Comparison of ENCODE assay signal across 9 mouse cellular contexts in the genomic region with DNA sequence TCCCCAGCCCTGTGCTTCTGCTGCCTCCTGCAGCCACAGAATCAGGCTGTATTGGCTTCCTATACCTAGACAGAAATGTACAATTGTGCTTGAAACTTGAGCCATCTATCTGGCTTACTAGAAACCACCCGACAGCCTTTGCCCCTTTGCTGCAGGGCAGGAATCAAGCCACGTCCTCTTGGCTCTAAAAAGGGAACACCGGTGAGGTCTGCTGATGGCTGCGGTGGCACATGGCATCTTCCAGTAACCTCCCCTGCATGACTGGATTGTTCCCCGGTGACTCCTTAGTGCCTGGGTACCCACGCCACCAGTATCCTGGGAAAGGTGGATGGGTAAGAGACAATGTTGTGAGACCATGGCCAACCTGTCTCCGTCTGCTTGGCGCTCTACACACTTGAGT. TPM values are rescaled to one million over a fixed set of nuclear protein-coding genes. Genes with fewer than 3 reads are reported as not detected.
DNase-seq lines count a peak whose midpoint lies in the region; ATAC-seq and TF ChIP-seq lines count a peak whose summit lies in the region.
"Had no signal": no experiment of that assay in that cellular context is flagged by ENCODE, and none has a peak within 500 bp of the region (broad histone marks: within the 10 kb centered on the region; RNA-seq: fewer than 3 reads in every experiment).

No protein-coding gene starts in this region.

- H3K36me3 ChIP-seq in forebrain, postnatal 0 days (ENCODE audit: insufficient read depth) = no peaks in the 10 kb centered on the region
- no peaks in the 10 kb centered on the region for H3K36me3 ChIP-seq in forebrain, embryonic 14.5 days (ENCODE audit: control insufficient read depth, insufficient read depth, low read length)
- no peaks in the 10 kb centered on the region; the same call in 1 of the 2 replicates for H3K36me3 ChIP-seq in liver, adult 2 months (ENCODE audit: control insufficient read depth, insufficient read depth, low read length)
- H3K36me3 ChIP-seq in liver, embryonic 14.5 days (replicated peaks; ENCODE audit: control insufficient read depth, insufficient read depth, low read depth) = peaks cover 81% of the 10 kb centered on the region
- H3K36me3 ChIP-seq in stomach, postnatal 0 days (ENCODE audit: control insufficient read depth, insufficient read depth, low read length) = peaks cover 2% of the 10 kb centered on the region; the same call in 1 of the 2 replicates

- WGBS in forebrain, postnatal 0 days = 88% methylated on average over 8 of the region's 8 CpGs
- 90% methylated on average over 8 of the region's 8 CpGs for WGBS in forebrain, embryonic 14.5 days
- WGBS in liver, adult 2 months = 23% methylated on average over 8 of the region's 8 CpGs
- 82% methylated on average over 8 of the region's 8 CpGs for WGBS in liver, embryonic 14.5 days (ENCODE audit: insufficient replicate concordance)
- 78% methylated on average over 8 of the region's 8 CpGs for WGBS in stomach, postnatal 0 days

- H3K4me1 ChIP-seq in forebrain, postnatal 0 days (ENCODE audit: insufficient read depth) = peaks cover 30% of the 10 kb centered on the region
- peaks cover 41% of the 10 kb centered on the region for H3K4me1 ChIP-seq in forebrain, embryonic 14.5 days (ENCODE audit: control insufficient read depth, insufficient read depth, low read length)
- H3K4me1 ChIP-seq in liver, adult 2 months (ENCODE audit: control insufficient read depth, insufficient read depth, low read length) = peaks cover 49% of the 10 kb centered on the region
- peaks cover 27 to 69% of the 10 kb centered on the region in 2 experiments for H3K4me1 ChIP-seq in liver, embryonic 14.5 days (replicated peaks; ENCODE audit: control insufficient read depth in 2 of 2, insufficient read depth in 2 of 2, low read length in 1 of 2)
- peaks cover 45% of the 10 kb centered on the region for H3K4me1 ChIP-seq in stomach, postnatal 0 days (replicated peaks; ENCODE audit: control insufficient read depth, insufficient read depth)

- peaks cover 59% of the 10 kb centered on the region for H3K79me2 ChIP-seq in liver, adult 2 months (ENCODE audit: control insufficient read depth, insufficient read depth, low read length)

- H3K4me2 ChIP-seq in forebrain, postnatal 0 days (ENCODE audit: low read depth) = peak overlapping the region; percentile 13; the same call in 1 of the 2 replicates
- no peak overlapping the region for H3K4me2 ChIP-seq in forebrain, embryonic 14.5 days (ENCODE audit: low read length)
- H3K4me2 ChIP-seq in liver, embryonic 14.5 days (ENCODE audit: low read depth) = peak overlapping the region; percentile 98
- 0 out of 2 replicates have a peak overlapping the region, but pooled peaks have one; percentile 14 for H3K4me2 ChIP-seq in stomach, postnatal 0 days (replicated peaks; ENCODE audit: low read depth)

- H3K9ac ChIP-seq in forebrain, postnatal 0 days = no peak overlapping the region
- H3K9ac ChIP-seq in forebrain, embryonic 14.5 days (ENCODE audit: low read length) = no peak overlapping the region
- H3K9ac ChIP-seq in liver, adult 2 months (ENCODE audit: low read depth, low read length) = peak overlapping the region; percentile 74
- peak overlapping the region; percentile 37; the same call in 1 of the 2 replicates for H3K9ac ChIP-seq in liver, embryonic 14.5 days (replicated peaks)
- H3K9ac ChIP-seq in stomach, postnatal 0 days (ENCODE audit: low read length) = no peak overlapping the region

- no peak overlapping the region for H3K27ac ChIP-seq in forebrain, postnatal 0 days (ENCODE audit: low read depth, low read length)
- H3K27ac ChIP-seq in forebrain, embryonic 14.5 days (ENCODE audit: low read depth, low read length) = no peak overlapping the region
- peak overlapping the region; percentile 98 for H3K27ac ChIP-seq in liver, adult 2 months (replicated peaks; ENCODE audit: insufficient read depth, low read depth, low read length)
- H3K27ac ChIP-seq in liver, embryonic 14.5 days = peak overlapping the region; percentile 30; the same call in 1 of the 2 replicates
- H3K27ac ChIP-seq in stomach, postnatal 0 days (replicated peaks) = no peak overlapping the region

- no peak overlapping the region for H3K4me3 ChIP-seq in forebrain, postnatal 0 days (ENCODE audit: low read depth, low read length)
- H3K4me3 ChIP-seq in forebrain, embryonic 14.5 days (ENCODE audit: low read depth, low read length) = no peak overlapping the region
- peak overlapping the region; percentile 29; the same call in 1 of the 2 replicates for H3K4me3 ChIP-seq in liver, adult 2 months (ENCODE audit: insufficient read depth, low read depth, low read length)
- H3K4me3 ChIP-seq in liver, embryonic 14.5 days (ENCODE audit: insufficient read depth in 1 of 2, low read depth in 2 of 2, low read length in 2 of 2) = peak overlapping the region; percentile 87 to 92; a peak in 3 of 4 replicates
- H3K4me3 ChIP-seq in stomach, postnatal 0 days (ENCODE audit: low read depth, low read length) = no peak overlapping the region

- H3K9me3 ChIP-seq in forebrain, postnatal 0 days (ENCODE audit: low read length) = no peaks in the 10 kb centered on the region
- H3K9me3 ChIP-seq in forebrain, embryonic 14.5 days (replicated peaks; ENCODE audit: control insufficient read depth, low read length) = no peaks in the 10 kb centered on the region
- no peaks in the 10 kb centered on the region for H3K9me3 ChIP-seq in liver, embryonic 14.5 days (ENCODE audit: control insufficient read depth, low read length)
- H3K9me3 ChIP-seq in stomach, postnatal 0 days (ENCODE audit: control insufficient read depth, low read length) = no peaks in the 10 kb centered on the region

- no peaks in the 10 kb centered on the region for H3K27me3 ChIP-seq in forebrain, postnatal 0 days (ENCODE audit: insufficient read depth, low read length)
- no peaks in the 10 kb centered on the region for H3K27me3 ChIP-seq in forebrain, embryonic 14.5 days (replicated peaks; ENCODE audit: control insufficient read depth, insufficient read depth, low read length)
- H3K27me3 ChIP-seq in liver, adult 2 months (ENCODE audit: control insufficient read depth, insufficient read depth, low read length) = no peaks in the 10 kb centered on the region
- H3K27me3 ChIP-seq in liver, embryonic 14.5 days (ENCODE audit: control insufficient read depth, insufficient read depth, low read length) = no peaks in the 10 kb centered on the region
- no peaks in the 10 kb centered on the region for H3K27me3 ChIP-seq in stomach, postnatal 0 days (ENCODE audit: control insufficient read depth, insufficient read depth, low read length)

- TF ChIP-seq CTCF in forebrain, postnatal 0 days (IDR thresholded peaks at IDR 0.05; ENCODE audit: low read depth) = no peak
- no peak for TF ChIP-seq CTCF in liver, adult 2 months (IDR thresholded peaks at IDR 0.05; ENCODE audit: low read depth, low read length)
- TF ChIP-seq CTCF in liver, embryonic 14.5 days (IDR thresholded peaks at IDR 0.05; ENCODE audit: low read depth) = no peak
- TF ChIP-seq CTCF in stomach, postnatal 0 days (IDR thresholded peaks at IDR 0.05; ENCODE audit: low read depth) = no peak

- TF ChIP-seq POLR2A in liver, adult 2 months (IDR thresholded peaks at IDR 0.05; ENCODE audit: extremely low read depth, insufficient read depth, low read length) = no peak

- no peak for DNase-seq in forebrain, postnatal 0 days
- no peak for DNase-seq in forebrain, embryonic 14.5 days (ENCODE audit: low spot score)
- DNase-seq in liver, adult 2 months (ENCODE audit: extremely low read depth, low read depth, low spot score) = peak; percentile 89
- DNase-seq in liver = no peak
- DNase-seq in liver, embryonic 14.5 days (ENCODE audit: low read depth in 3 of 3, low spot score in 3 of 3) = no peak
- no peak for DNase-seq in stomach, postnatal 0 days (ENCODE audit: low spot score)
- no peak for DNase-seq in frontal cortex, postnatal 25 days (ENCODE audit: low spot score in 2 of 2)
- DNase-seq in right cerebral cortex, postnatal 10 days (ENCODE audit: low spot score in 2 of 2) = no peak
- DNase-seq: cerebellum, adult 11 months had no signal

- TF ChIP-seq EP300 in liver, embryonic 14.5 days (IDR thresholded peaks at IDR 0.05; ENCODE audit: low read depth) = no peak
- no peak for TF ChIP-seq EP300 in stomach, postnatal 0 days (optimal IDR thresholded peaks at IDR 0.05)

- ATAC-seq in forebrain, postnatal 0 days = no peak
- ATAC-seq in forebrain, embryonic 14.5 days = no peak
- no peak for ATAC-seq in liver, embryonic 14.5 days (ENCODE audit: insufficient read depth)
- ATAC-seq in stomach, postnatal 0 days (ENCODE audit: low FRiP score, low TSS enrichment) = no peak

RNA-seq across cellular contexts. Expression of gene Hs6st1, which starts 5.4 kb away (rescaled TPM):
- 52.5 and 61.1 TPM in 2 replicates for total RNA-seq in forebrain, postnatal 0 days (2014; rRNA removed)
- polyA plus RNA-seq in forebrain, postnatal 0 days (2015; fragmentation: Nextera tagmentation; extraction: Ambion mirVana) = 13.9 and 16.6 TPM in 2 replicates
- polyA plus RNA-seq in forebrain, embryonic 14.5 days (2014; fragmentation: Nextera tagmentation; extraction: Ambion mirVana) = 10.2 and 10.6 TPM in 2 replicates
- total RNA-seq in liver, adult 2 months (2014; rRNA removed) = 40.2 and 43.7 TPM in 2 replicates
- polyA plus RNA-seq in liver, adult 2 months (2012; rRNA removed) = 110 and 121 TPM in 2 replicates
- 29.3 and 31.0 TPM in 2 replicates for polyA plus RNA-seq in liver, embryonic 14.5 days (2012; rRNA removed)
- polyA plus RNA-seq in liver, embryonic 14.5 days (2014; fragmentation: Nextera tagmentation; extraction: Ambion mirVana) = 6.8 and 12.0 TPM in 2 replicates
- polyA plus RNA-seq in stomach, postnatal 0 days (2015; fragmentation: Nextera tagmentation; extraction: Ambion mirVana) = 5.7 and 6.8 TPM in 2 replicates

Comparison
In these comparisons a context has a peak if more than half of its experiments do, and no peak if none do; other contexts are left out.
1. H3K27ac ChIP-seq: peak in liver, adult 2 months (single experiment) and liver, embryonic 14.5 days (single experiment); none in forebrain, postnatal 0 days (single experiment), forebrain, embryonic 14.5 days (single experiment) and stomach, postnatal 0 days (single experiment).
2. H3K4me3 ChIP-seq: peak in liver, adult 2 months (single experiment) and liver, embryonic 14.5 days (2 of 2); none in forebrain, postnatal 0 days (single experiment), forebrain, embryonic 14.5 days (single experiment) and stomach, postnatal 0 days (single experiment).
3. H3K9ac ChIP-seq: peak in liver, adult 2 months (single experiment) and liver, embryonic 14.5 days (single experiment); none in forebrain, postnatal 0 days (single experiment), forebrain, embryonic 14.5 days (single experiment) and stomach, postnatal 0 days (single experiment).